Mouse (Mus musculus): ENCODE results near the gene Pak6. TPM values are rescaled to one million over a fixed set of nuclear protein-coding genes. Genes with fewer than 3 reads are reported as not detected.

Gene Pak6
- total RNA-seq, 2 experiments from 2014 or later = 7.8 to 10.9 TPM

Other genes with a start within 250 kb of the Pak6 start
- 100 to 1,000 TPM; 113 to 115 TPM for gene Srp14, start 183.6 kb upstream of the Pak6 start, total RNA-seq (2021)
- 10 to 100 TPM; 18.6 to 21.7 TPM for gene Bmf, start 113.6 kb upstream of the Pak6 start, total RNA-seq (2021)
- 1 to 10 TPM; 3.8 to 8.5 TPM for gene Bub1b, start 65.1 kb upstream of the Pak6 start, total RNA-seq (2021)
- gene Ankrd63, start 40.7 kb downstream of the Pak6 start, total RNA-seq (2021) = 1 to 10 TPM; 1.7 to 2.8 TPM
- gene Plcb2, start 65.1 kb downstream of the Pak6 start, total RNA-seq (2021) = 1 to 10 TPM; 2.4 to 2.7 TPM
- 10 to 100 TPM; 36.2 to 38.6 TPM for gene Inafm2, start 82.5 kb downstream of the Pak6 start, total RNA-seq (2021)
- 10 to 100 TPM; 15.5 to 17.5 TPM for gene Ccdc9b, start 99.4 kb downstream of the Pak6 start, total RNA-seq (2021)
- gene Phgr1, start 109.5 kb downstream of the Pak6 start, total RNA-seq (2021) = not detected
- gene Disp2, start 116.4 kb downstream of the Pak6 start, total RNA-seq (2021) = under 1 TPM; 0.02 to 0.10 TPM
- 10 to 100 TPM in 1 of 2 experiments, 1 to 10 TPM in 1; 5.9 to 10.7 TPM for gene Knstrn, start 150.7 kb downstream of the Pak6 start, total RNA-seq (2021)
- gene Ivd, start 198.7 kb downstream of the Pak6 start, total RNA-seq (2021) = 100 to 1,000 TPM; 150 to 163 TPM
- gene Bahd1, start 237.1 kb downstream of the Pak6 start, total RNA-seq (2021) = 10 to 100 TPM; 15.9 to 17.7 TPM